Mouse (Mus musculus): Measurements from ENCODE around the gene Tst.

The Tst gene

GRCm38 (mm10) chr15:78385564-78385963 lies 20.1 kb downstream of the Tst start:
- DNase-seq (ENCODE audit: low read depth) = no peak

GRCm38 (mm10) chr15:78384220-78385116 lies 21.2 kb downstream of the Tst start:
- no peak for DNase-seq (ENCODE audit: low read depth)

- no peak for DNase-seq (ENCODE audit: low read depth)
These were observed 22.1 kb downstream of the Tst start for GRCm38 (mm10) chr15:78383450-78384219.

- no peak for DNase-seq (ENCODE audit: low read depth)
These were observed 23.6 kb downstream of the Tst start for GRCm38 (mm10) chr15:78382115-78382514.

GRCm38 (mm10) chr15:78380741-78381140 lies 25.0 kb downstream of the Tst start:
- DNase-seq (ENCODE audit: low read depth) = no peak

GRCm38 (mm10) chr15:78380208-78380607 lies 25.5 kb downstream of the Tst start:
- no peak for DNase-seq (ENCODE audit: low read depth)

- no peak for DNase-seq (ENCODE audit: low read depth)
These were observed 27.2 kb downstream of the Tst start for GRCm38 (mm10) chr15:78378556-78378955.

GRCm38 (mm10) chr15:78377859-78378258 lies 27.8 kb downstream of the Tst start:
- no peak for DNase-seq (ENCODE audit: low read depth)

GRCm38 (mm10) chr15:78374204-78374603 lies 31.5 kb downstream of the Tst start:
- DNase-seq (ENCODE audit: low read depth) = no peak

GRCm38 (mm10) chr15:78372796-78373195 lies 32.9 kb downstream of the Tst start:
- no peak for DNase-seq (ENCODE audit: low read depth)

- DNase-seq (ENCODE audit: low read depth) = no peak
These were observed 36.1 kb downstream of the Tst start for GRCm38 (mm10) chr15:78369641-78370040.

GRCm38 (mm10) chr15:78368926-78369346 lies 36.8 kb downstream of the Tst start:
- peak; percentile 69 for DNase-seq (ENCODE audit: low read depth)

- no peak for DNase-seq (ENCODE audit: low read depth)
These were observed 37.9 kb downstream of the Tst start for GRCm38 (mm10) chr15:78367811-78368210.

- DNase-seq (ENCODE audit: low read depth) = no peak
These were observed 38.8 kb downstream of the Tst start for GRCm38 (mm10) chr15:78366875-78367274.

GRCm38 (mm10) chr15:78365916-78366315 lies 39.8 kb downstream of the Tst start:
- DNase-seq (ENCODE audit: low read depth) = no peak

GRCm38 (mm10) chr15:78355548-78355947 lies 50.2 kb downstream of the Tst start:
- DNase-seq (ENCODE audit: low read depth) = no peak

GRCm38 (mm10) chr15:78354958-78355357 lies 50.7 kb downstream of the Tst start:
- peak; percentile 72 for DNase-seq (ENCODE audit: low read depth)

- no peak for DNase-seq (ENCODE audit: low read depth)
These were observed 54.0 kb downstream of the Tst start for GRCm38 (mm10) chr15:78351586-78352165.
